Mouse (Mus musculus) hindbrain, embryonic 16.5 days (tissue): ENCODE results near the gene Gfra1. TPM values are rescaled to one million over a fixed set of nuclear protein-coding genes. Genes with fewer than 3 reads are reported as not detected.

Experiments
- ATAC-seq: fragments of 200-750 bp; cut with Nextera tagmentation; 2 replicates; pipeline ENCODE4 v1.8.0; 2017; ENCODE audit warnings: moderate TSS enrichment, moderate library complexity
- H3K27ac ChIP-seq: fragments of 300-500 bp; sonication (generic); 2 replicates; pipeline ENCODE4 v1.5.1; 2014; ENCODE audit warnings: low read depth, mild to moderate bottlenecking, control low read depth, low read length, moderate library complexity
- H3K27me3 ChIP-seq: fragments of 300-500 bp; sonication (generic); replicated peaks from 2 replicates; pipeline ENCODE4 v1.6.1; 2014; ENCODE audit warnings: low read length; ENCODE audit not compliant: control insufficient read depth, insufficient read depth
- H3K36me3 ChIP-seq: fragments of 300-500 bp; sonication (generic); 2 replicates; pipeline ENCODE4 v1.6.1; 2014; ENCODE audit warnings: mild to moderate bottlenecking, low read length, moderate library complexity, mixed read lengths; ENCODE audit not compliant: control insufficient read depth, insufficient read depth
- H3K4me1 ChIP-seq: fragments of 300-500 bp; sonication (generic); 2 replicates; pipeline ENCODE4 v1.6.1; 2014; ENCODE audit warnings: low read depth, low read length; ENCODE audit not compliant: control insufficient read depth, insufficient read depth
- H3K4me2 ChIP-seq: fragments of 300-500 bp; sonication (generic); 2 replicates; pipeline ENCODE4 v1.6.1; 2014; ENCODE audit warnings: mild to moderate bottlenecking, low read length, control low read depth, moderate library complexity
- H3K4me3 ChIP-seq: fragments of 300-500 bp; sonication (generic); 2 replicates; pipeline ENCODE4 v1.5.1; 2014; ENCODE audit warnings: mild to moderate bottlenecking, low read length, control low read depth, moderate library complexity
- H3K9ac ChIP-seq: fragments of 300-500 bp; sonication (generic); 2 replicates; pipeline ENCODE4 v1.6.1; 2014; ENCODE audit warnings: low read depth, mild to moderate bottlenecking, control low read depth, low read length, moderate library complexity
- H3K9me3 ChIP-seq: fragments of 300-500 bp; sonication (generic); 2 replicates; pipeline ENCODE4 v1.6.1; 2014; ENCODE audit warnings: mild to moderate bottlenecking, low read length, moderate library complexity; ENCODE audit not compliant: control insufficient read depth
- WGBS: fragments of 180-500 bp; shearing (Covaris S2); extraction: QIAGEN DNeasy Blood & Tissue Kit; methylation state at CpG from one replicate; pipeline ENCODE4 v1.1.7; 2014; 5-methylcytosine and 5-hydroxymethylcytosine counted together
- polyA plus RNA-seq: library from polyadenylated mRNA; unstranded; fragments of >200 nt; fragmentation: Nextera tagmentation; extraction: Ambion mirVana; gene quantifications from 2 replicates; pipeline ENCODE4 v1.2.1, GENCODE M21; 2015

Gfra1 gene
- polyA plus RNA-seq, 1 experiment from 2014 or later, result 38.6 TPM

DNA sequence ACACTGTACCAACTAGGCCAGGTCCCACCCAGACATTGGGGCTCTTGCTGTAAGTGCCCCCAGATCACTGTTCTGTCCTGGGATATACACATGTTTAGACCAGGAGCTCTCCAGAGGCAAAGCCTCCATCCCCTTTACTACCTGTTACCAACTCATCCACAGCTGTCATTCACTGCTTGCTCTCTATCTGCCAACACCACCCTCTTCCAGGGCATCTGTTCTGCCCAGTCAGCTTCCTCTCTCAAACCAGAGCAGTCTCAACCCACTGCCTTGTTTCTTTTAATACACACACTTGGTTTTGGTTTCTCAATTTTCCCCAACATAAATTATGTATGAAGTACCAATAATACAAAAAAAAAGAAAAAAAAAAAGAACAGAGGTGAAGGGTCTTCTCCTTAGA is 41.0 kb downstream of the Gfra1 start:
- no peak for ATAC-seq
- H3K27ac ChIP-seq, result no peak overlapping the region
- H3K9ac ChIP-seq, result no peak overlapping the region
- H3K27me3 ChIP-seq, result no peaks in the 10 kb centered on the region
- no peak overlapping the region for H3K4me2 ChIP-seq
- no peaks in the 10 kb centered on the region for H3K36me3 ChIP-seq
- peaks cover 3% of the 10 kb centered on the region; the same call in 1 of the 2 replicates for H3K4me1 ChIP-seq
- H3K4me3 ChIP-seq, result no peak overlapping the region
- H3K9me3 ChIP-seq, result 0 out of 2 replicates have a peak, but pooled peaks cover 2% of the 10 kb centered on the region

DNA sequence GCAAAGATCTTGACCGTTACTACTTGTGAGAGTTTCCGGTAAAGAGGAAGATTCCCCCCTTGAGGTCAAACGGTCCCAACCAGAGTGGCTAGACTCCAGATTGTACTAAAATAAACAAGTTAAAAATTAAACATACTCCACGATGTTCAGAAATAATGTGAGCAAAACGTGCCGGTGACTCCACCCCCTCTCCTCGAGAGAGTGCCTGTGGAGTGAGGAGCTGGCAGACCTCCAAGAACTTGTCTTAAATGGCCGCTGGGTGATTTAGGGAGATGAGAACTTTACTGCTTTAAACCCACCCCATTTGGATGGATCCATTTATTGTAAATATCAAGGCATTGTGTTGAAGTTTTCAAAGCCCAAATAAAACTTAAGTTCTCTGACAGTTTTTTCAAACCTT is 42.4 kb downstream of the Gfra1 start:
- Histone ChIP-seq H3K36me3 (no peaks in the 10 kb centered on the region), H3K4me1 (no peaks in the 10 kb centered on the region), H3K4me3 (no peak overlapping the region), H3K4me2 (peak overlapping the region; percentile 42; the same call in 1 of the 2 replicates), H3K27ac (no peak overlapping the region), H3K9me3 (0 out of 2 replicates have a peak, but pooled peaks cover 2% of the 10 kb centered on the region), H3K27me3 (no peaks in the 10 kb centered on the region), H3K9ac (no peak overlapping the region)
- ATAC-seq, result no peak
- 32% methylated on average over 8 of the region's 8 CpGs for WGBS

- no peak overlapping the region for H3K4me2 ChIP-seq
- no peaks in the 10 kb centered on the region for H3K27me3 ChIP-seq
- H3K4me3 ChIP-seq, result no peak overlapping the region
- 0 out of 2 replicates have a peak, but pooled peaks cover 2% of the 10 kb centered on the region for H3K9me3 ChIP-seq
- no peak overlapping the region for H3K9ac ChIP-seq
- no peak for ATAC-seq
- H3K36me3 ChIP-seq, result no peaks in the 10 kb centered on the region
- H3K4me1 ChIP-seq, result no peaks in the 10 kb centered on the region
- H3K27ac ChIP-seq, result no peak overlapping the region
- 67% methylated on average over 2 of the region's 3 CpGs for WGBS
Measured at GRCm38 (mm10) chr19:58412811-58413210, 42.9 kb downstream of the Gfra1 start.

DNA sequence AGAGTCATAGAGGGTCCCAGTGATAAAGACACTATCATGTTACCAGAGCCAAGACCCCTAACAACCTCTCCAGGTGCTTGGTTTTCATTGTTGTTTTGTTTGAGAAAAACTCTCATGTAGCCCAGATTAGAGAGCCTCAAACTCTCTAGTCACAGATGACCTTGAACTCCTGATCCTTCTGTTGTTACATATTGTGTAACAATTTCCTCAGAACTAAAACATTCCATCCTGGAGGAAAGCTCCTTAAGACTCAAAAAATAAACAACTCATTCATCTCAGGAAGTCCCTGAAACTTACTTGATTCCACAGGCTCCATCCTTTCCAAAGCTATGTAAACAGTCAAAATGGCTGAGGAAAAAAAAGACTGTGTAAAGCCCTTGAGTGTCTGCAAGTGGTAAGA is 49.0 kb downstream of the Gfra1 start:
- H3K27me3 ChIP-seq, result no peaks in the 10 kb centered on the region
- H3K36me3 ChIP-seq, result no peaks in the 10 kb centered on the region
- no peak overlapping the region for H3K4me3 ChIP-seq
- no peak overlapping the region for H3K27ac ChIP-seq
- 0 out of 2 replicates have a peak, but pooled peaks cover 2% of the 10 kb centered on the region for H3K9me3 ChIP-seq
- H3K9ac ChIP-seq, result no peak overlapping the region
- no peaks in the 10 kb centered on the region for H3K4me1 ChIP-seq
- H3K4me2 ChIP-seq, result no peak overlapping the region
- no peak for ATAC-seq

DNA sequence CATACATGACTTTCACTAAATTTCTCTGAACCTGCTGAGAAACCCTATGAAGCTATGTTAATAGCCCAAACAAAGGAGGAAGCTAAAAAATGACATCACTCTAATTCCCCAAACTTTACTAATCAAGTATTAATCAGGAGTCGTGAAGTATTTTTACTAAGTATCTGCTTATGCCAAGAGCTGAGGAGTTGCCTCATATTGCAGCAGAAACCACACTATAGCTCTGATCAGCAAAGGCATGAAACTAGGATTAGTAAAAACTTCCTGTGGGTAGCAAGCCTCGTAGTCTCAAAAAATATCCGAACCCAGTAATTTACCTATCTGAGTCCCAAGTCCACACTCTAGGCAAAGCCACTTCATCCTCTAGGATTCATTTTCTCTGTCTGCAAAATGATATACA is 55.5 kb downstream of the Gfra1 start:
- Histone ChIP-seq H3K9ac (no peak overlapping the region), H3K36me3 (no peaks in the 10 kb centered on the region), H3K27me3 (no peaks in the 10 kb centered on the region), H3K4me2 (no peak overlapping the region), H3K9me3 (no peaks in the 10 kb centered on the region), H3K4me1 (peaks cover 5% of the 10 kb centered on the region), H3K4me3 (no peak overlapping the region), H3K27ac (no peak overlapping the region)
- ATAC-seq, result no peak
- 85% methylated on average over 3 of the region's 3 CpGs for whole genome bisulfite sequencing

DNA sequence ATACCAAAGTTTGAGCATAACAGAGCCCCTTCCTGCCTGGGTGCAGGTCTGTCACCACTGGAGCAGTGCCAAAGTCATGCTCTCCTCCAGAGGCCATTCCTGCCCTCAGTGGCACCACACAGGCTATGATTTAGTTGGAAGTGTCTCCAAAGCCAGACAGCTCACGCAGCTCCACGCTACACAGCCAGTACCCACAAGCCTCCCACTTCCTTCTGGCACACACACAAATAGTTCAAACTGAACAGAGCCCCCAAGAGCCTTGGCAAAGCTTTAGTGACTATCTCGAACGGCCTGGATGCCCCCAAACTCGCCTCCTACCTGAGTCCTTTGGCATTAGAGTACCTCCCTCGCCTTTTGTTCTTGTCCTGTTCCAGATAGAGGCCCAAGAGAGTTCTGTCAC is 56.5 kb downstream of the Gfra1 start:
- Histone ChIP-seq H3K27me3 (no peaks in the 10 kb centered on the region), H3K4me1 (peaks cover 5% of the 10 kb centered on the region), H3K9ac (no peak overlapping the region), H3K27ac (no peak overlapping the region), H3K4me2 (no peak overlapping the region), H3K36me3 (no peaks in the 10 kb centered on the region), H3K4me3 (no peak overlapping the region), H3K9me3 (no peaks in the 10 kb centered on the region)
- WGBS, result 66% methylated on average over 6 of the region's 6 CpGs
- no peak for ATAC-seq

DNA sequence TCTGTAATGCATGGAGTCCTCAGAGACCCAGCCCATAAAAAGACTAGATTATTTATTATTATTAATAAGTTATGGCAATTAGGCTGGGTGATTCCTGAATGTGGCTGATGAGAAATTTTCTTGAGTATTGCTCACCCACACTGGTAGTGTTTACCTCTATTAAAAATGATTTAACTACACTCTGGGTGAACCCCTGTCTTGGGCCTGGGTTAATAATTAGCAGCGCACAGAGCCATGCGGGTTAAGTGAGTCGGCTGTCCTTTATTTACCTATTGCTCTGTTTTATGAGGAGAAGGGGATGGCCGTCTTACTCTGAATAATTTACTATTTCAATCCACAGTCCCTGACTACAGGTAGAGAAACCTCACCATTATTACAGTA is 59.1 kb downstream of the Gfra1 start:
- WGBS, result 61% methylated on average over 4 of the region's 4 CpGs
- Histone ChIP-seq H3K36me3 (no peaks in the 10 kb centered on the region), H3K9ac (no peak overlapping the region), H3K4me1 (peaks cover 5% of the 10 kb centered on the region), H3K27me3 (no peaks in the 10 kb centered on the region), H3K9me3 (no peaks in the 10 kb centered on the region), H3K4me3 (no peak overlapping the region), H3K27ac (no peak overlapping the region), H3K4me2 (no peak overlapping the region)
- ATAC-seq, result peak; percentile 30; the same call in 1 of the 2 replicates

DNA sequence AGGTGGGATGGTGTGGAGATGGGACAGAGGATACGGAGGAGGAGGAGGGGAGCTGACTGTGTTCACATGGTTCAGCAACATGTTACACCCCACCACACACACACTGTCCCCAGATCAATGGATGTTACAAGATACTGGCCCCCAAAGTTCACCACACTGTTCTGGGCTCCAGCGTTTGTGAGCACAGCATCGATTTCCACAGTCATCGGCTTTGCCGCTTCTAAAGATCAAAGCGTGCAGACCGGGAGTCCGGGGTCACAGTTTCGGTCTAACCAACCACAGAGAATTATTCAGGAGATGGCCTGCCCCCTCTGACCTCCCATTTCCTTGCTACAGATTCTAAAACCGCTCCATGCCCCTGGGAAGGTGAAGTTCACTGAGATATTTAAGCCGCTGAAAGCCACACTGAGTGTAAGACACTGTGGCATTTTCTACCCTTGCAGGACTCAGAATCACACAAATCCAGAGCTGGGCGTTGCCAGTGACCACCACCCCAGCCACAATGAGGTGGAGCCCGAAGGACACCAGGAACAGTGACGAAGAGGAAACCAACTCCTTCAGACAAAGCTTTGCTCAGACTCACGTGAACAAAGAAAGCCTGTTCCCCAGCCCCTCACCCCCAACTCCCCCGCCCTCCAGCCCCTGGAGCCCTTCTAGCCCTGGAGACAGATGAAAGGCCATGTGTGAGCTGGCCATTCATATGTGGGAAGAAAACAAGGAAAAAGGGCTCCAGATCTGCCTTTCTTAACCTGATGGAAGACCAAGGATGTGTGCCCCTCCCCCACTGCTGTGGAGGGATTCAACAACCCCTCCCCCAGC is 59.7 kb downstream of the Gfra1 start:
- H3K27ac ChIP-seq, result no peak overlapping the region
- H3K27me3 ChIP-seq, result no peaks in the 10 kb centered on the region
- H3K4me2 ChIP-seq, result peak overlapping the region; percentile 16
- H3K36me3 ChIP-seq, result no peaks in the 10 kb centered on the region
- H3K4me1 ChIP-seq, result peaks cover 5% of the 10 kb centered on the region
- no peak overlapping the region for H3K4me3 ChIP-seq
- WGBS, result 45% methylated on average over 16 of the region's 16 CpGs
- no peak overlapping the region for H3K9ac ChIP-seq
- ATAC-seq, result peak; percentile 40; the same call in 1 of the 2 replicates
- no peaks in the 10 kb centered on the region for H3K9me3 ChIP-seq

GRCm38 (mm10) chr19:58393121-58393520 is 62.6 kb downstream of the Gfra1 start:
- Histone ChIP-seq H3K9me3 (no peaks in the 10 kb centered on the region), H3K9ac (no peak overlapping the region), H3K4me1 (peaks cover 5% of the 10 kb centered on the region), H3K36me3 (no peaks in the 10 kb centered on the region), H3K4me3 (no peak overlapping the region), H3K27ac (no peak overlapping the region), H3K4me2 (no peak overlapping the region), H3K27me3 (no peaks in the 10 kb centered on the region)
- no peak for ATAC-seq
- 90% methylated on average over 7 of the region's 7 CpGs for WGBS
